Mouse (Mus musculus): ENCODE results near the gene Srrm1. TPM values are rescaled to one million over a fixed set of nuclear protein-coding genes. Genes with fewer than 3 reads are reported as not detected.

The Srrm1 gene
- polyA plus RNA-seq, 1 experiment from 2014 or later: 257 TPM

- Histone ChIP-seq H3K4me3 (replicated peaks) (no peak overlapping the region), H3K4me2 (peak overlapping the region; percentile 21; the same call in 1 of the 2 replicates), H3K9me3 (replicated peaks) (no peaks in the 10 kb centered on the region), H3K9ac (0 out of 2 replicates have a peak overlapping the region, but pooled peaks have one; percentile 11), H3K36me3 (peaks cover 35% of the 10 kb centered on the region), H3K27ac (peak overlapping the region; percentile 79), H3K4me1 (peaks cover 49% of the 10 kb centered on the region), H3K27me3 (no peaks in the 10 kb centered on the region)
- 32% methylated on average over 17 of the region's 17 CpGs for WGBS
- no peak for ATAC-seq (replicated peaks; ENCODE audit: low FRiP score)
These were observed 39.9 kb downstream of the Srrm1 start for GRCm38 (mm10) chr4:135313111-135313691.

GRCm38 (mm10) chr4:135312706-135313105 is 40.4 kb downstream of the Srrm1 start:
- H3K27me3 ChIP-seq: no peaks in the 10 kb centered on the region
- peaks cover 52% of the 10 kb centered on the region for H3K4me1 ChIP-seq
- peaks cover 33% of the 10 kb centered on the region for H3K36me3 ChIP-seq
- peak overlapping the region; percentile 21; the same call in 1 of the 2 replicates for H3K4me2 ChIP-seq
- no peaks in the 10 kb centered on the region for H3K9me3 ChIP-seq (replicated peaks)
- no peak overlapping the region for H3K4me3 ChIP-seq (replicated peaks)
- peak; percentile 71 for ATAC-seq (replicated peaks; ENCODE audit: low FRiP score)
- peak overlapping the region; percentile 79 for H3K27ac ChIP-seq
- WGBS: 29% methylated on average over 4 of the region's 4 CpGs
- 0 out of 2 replicates have a peak overlapping the region, but pooled peaks have one; percentile 11 for H3K9ac ChIP-seq

DNA sequence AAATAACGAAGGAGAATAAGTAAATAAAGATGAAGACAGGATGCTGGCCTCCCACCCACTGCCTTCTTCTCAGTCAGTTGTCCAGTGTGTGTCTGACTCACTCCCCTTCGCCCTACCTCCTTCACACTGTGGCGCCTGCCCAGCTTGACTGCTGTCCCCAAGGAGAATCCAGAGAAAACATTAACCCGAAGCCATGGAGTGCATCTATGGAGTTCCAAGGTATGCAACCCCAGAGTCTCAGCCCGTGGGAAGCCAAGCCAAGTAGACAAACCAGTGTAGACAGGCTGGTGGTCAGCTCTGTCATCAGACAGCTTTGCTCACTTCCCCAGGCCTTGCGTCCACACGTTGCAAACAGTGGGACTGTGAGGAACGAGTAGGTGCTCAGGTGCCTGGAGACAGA is 42.8 kb downstream of the Srrm1 start:
- peak; percentile 52 for ATAC-seq (replicated peaks; ENCODE audit: low FRiP score)
- Histone ChIP-seq H3K9ac (no peak overlapping the region), H3K27ac (peak overlapping the region; percentile 78), H3K4me3 (replicated peaks) (no peak overlapping the region), H3K4me2 (no peak overlapping the region), H3K9me3 (replicated peaks) (no peaks in the 10 kb centered on the region), H3K27me3 (no peaks in the 10 kb centered on the region), H3K36me3 (peaks cover 11% of the 10 kb centered on the region), H3K4me1 (peaks cover 65% of the 10 kb centered on the region)
- WGBS: 67% methylated on average over 8 of the region's 8 CpGs

DNA sequence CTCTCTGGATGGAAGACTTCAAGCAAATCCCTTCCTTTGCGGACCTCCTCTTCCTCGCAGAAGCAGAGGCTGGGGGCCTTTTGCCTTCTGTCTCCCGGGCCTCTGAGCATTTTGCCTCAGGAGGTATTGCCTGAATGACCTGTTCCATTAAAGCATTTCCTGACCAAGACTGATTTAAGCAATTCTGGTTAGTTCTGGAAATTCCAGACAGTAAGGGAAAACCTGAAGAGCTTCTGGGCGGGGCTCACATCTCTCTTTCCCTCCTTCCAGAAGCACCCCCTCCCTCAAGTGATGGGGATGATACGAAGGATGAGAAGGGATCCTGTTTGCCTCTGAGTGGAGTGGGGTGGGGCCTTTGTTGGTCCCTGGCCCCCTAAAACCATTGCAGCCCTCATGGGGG is 43.4 kb downstream of the Srrm1 start:
- H3K27ac ChIP-seq: no peak overlapping the region

DNA sequence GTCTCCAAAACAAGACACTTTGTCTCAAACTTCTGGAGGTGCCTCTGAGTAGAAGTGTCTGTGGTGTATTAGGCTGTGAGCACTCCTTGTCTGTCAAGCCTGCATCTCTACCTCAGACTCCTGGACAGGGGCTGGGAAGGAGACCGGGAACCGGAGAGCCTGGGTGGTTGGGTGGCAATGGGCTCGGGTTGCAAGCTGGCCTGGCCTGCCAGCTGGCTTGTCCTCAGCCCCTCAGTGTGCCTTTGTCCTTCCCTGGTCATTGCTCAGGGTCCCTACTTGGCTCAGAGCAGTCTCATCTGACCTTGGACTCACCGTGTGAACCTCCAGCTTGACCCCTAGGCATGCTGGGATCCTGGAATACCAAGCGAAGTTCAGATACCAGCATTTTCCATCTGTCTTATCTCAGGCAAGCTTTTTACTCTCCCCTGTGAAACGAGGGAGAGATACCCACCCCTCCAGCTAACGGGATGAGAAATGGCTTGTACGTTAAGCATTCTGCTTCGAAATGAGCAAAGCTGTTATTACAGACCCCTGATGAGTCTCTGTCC is 43.9 kb downstream of the Srrm1 start:
- H3K4me2 ChIP-seq: no peak overlapping the region
- peaks cover 63% of the 10 kb centered on the region for H3K4me1 ChIP-seq
- no peaks in the 10 kb centered on the region for H3K36me3 ChIP-seq
- no peak overlapping the region for H3K9ac ChIP-seq
- WGBS: 52% methylated on average over 9 of the region's 9 CpGs
- no peaks in the 10 kb centered on the region for H3K27me3 ChIP-seq
- no peak for ATAC-seq (replicated peaks; ENCODE audit: low FRiP score)
- H3K9me3 ChIP-seq (replicated peaks): no peaks in the 10 kb centered on the region
- no peak overlapping the region for H3K4me3 ChIP-seq (replicated peaks)
- H3K27ac ChIP-seq: no peak overlapping the region

More for the DNA sequence above, 43.4 kb downstream of the Srrm1 start:
- WGBS: 55% methylated on average over 5 of the region's 5 CpGs
- no peak overlapping the region for H3K4me2 ChIP-seq
- peaks cover 4% of the 10 kb centered on the region for H3K36me3 ChIP-seq
- H3K4me1 ChIP-seq: peaks cover 65% of the 10 kb centered on the region
- H3K9ac ChIP-seq: no peak overlapping the region
- no peak for ATAC-seq (replicated peaks; ENCODE audit: low FRiP score)
- no peaks in the 10 kb centered on the region for H3K9me3 ChIP-seq (replicated peaks)
- no peaks in the 10 kb centered on the region for H3K27me3 ChIP-seq
- no peak overlapping the region for H3K4me3 ChIP-seq (replicated peaks)

- no peaks in the 10 kb centered on the region for H3K9me3 ChIP-seq (replicated peaks)
- no peak overlapping the region for H3K9ac ChIP-seq
- 0 out of 2 replicates have a peak overlapping the region, but pooled peaks have one; percentile 3 for H3K4me2 ChIP-seq
- no peak overlapping the region for H3K4me3 ChIP-seq (replicated peaks)
- H3K4me1 ChIP-seq: peaks cover 42% of the 10 kb centered on the region
- no peaks in the 10 kb centered on the region for H3K36me3 ChIP-seq
- H3K27me3 ChIP-seq: no peaks in the 10 kb centered on the region
- peak overlapping the region; percentile 49 for H3K27ac ChIP-seq
- WGBS: 45% methylated on average over 17 of the region's 17 CpGs
- no peak for ATAC-seq (replicated peaks; ENCODE audit: low FRiP score)
These were observed 46.0 kb downstream of the Srrm1 start for GRCm38 (mm10) chr4:135306971-135307632.

- no peak overlapping the region for H3K9ac ChIP-seq
- WGBS: 62% methylated on average over 4 of the region's 4 CpGs
- ATAC-seq (replicated peaks; ENCODE audit: low FRiP score): no peak
- H3K4me2 ChIP-seq: no peak overlapping the region
- H3K36me3 ChIP-seq: no peaks in the 10 kb centered on the region
- H3K9me3 ChIP-seq (replicated peaks): no peaks in the 10 kb centered on the region
- H3K27ac ChIP-seq: peak overlapping the region; percentile 49; the same call in 1 of the 2 replicates
- H3K4me1 ChIP-seq: peaks cover 40% of the 10 kb centered on the region
- H3K27me3 ChIP-seq: no peaks in the 10 kb centered on the region
- H3K4me3 ChIP-seq (replicated peaks): no peak overlapping the region
These were observed 46.6 kb downstream of the Srrm1 start for GRCm38 (mm10) chr4:135306533-135306932.

GRCm38 (mm10) chr4:135302261-135302660 is 50.9 kb downstream of the Srrm1 start:
- Histone ChIP-seq H3K4me2 (no peak overlapping the region), H3K4me3 (replicated peaks) (no peak overlapping the region), H3K27ac (no peak overlapping the region), H3K36me3 (no peaks in the 10 kb centered on the region), H3K27me3 (no peaks in the 10 kb centered on the region), H3K4me1 (peaks cover 17% of the 10 kb centered on the region), H3K9ac (no peak overlapping the region), H3K9me3 (replicated peaks) (no peaks in the 10 kb centered on the region)
- WGBS: 81% methylated on average over 10 of the region's 10 CpGs
- ATAC-seq (replicated peaks; ENCODE audit: low FRiP score): no peak

- Histone ChIP-seq H3K9me3 (replicated peaks) (no peaks in the 10 kb centered on the region), H3K36me3 (no peaks in the 10 kb centered on the region), H3K4me2 (no peak overlapping the region), H3K4me1 (peaks cover 8% of the 10 kb centered on the region), H3K4me3 (replicated peaks) (no peak overlapping the region), H3K27ac (no peak overlapping the region), H3K9ac (no peak overlapping the region), H3K27me3 (no peaks in the 10 kb centered on the region)
- no peak for ATAC-seq (replicated peaks; ENCODE audit: low FRiP score)
- 68% methylated on average over 3 of the region's 3 CpGs for whole genome bisulfite sequencing
These were observed 52.0 kb downstream of the Srrm1 start for GRCm38 (mm10) chr4:135301166-135301565.

DNA sequence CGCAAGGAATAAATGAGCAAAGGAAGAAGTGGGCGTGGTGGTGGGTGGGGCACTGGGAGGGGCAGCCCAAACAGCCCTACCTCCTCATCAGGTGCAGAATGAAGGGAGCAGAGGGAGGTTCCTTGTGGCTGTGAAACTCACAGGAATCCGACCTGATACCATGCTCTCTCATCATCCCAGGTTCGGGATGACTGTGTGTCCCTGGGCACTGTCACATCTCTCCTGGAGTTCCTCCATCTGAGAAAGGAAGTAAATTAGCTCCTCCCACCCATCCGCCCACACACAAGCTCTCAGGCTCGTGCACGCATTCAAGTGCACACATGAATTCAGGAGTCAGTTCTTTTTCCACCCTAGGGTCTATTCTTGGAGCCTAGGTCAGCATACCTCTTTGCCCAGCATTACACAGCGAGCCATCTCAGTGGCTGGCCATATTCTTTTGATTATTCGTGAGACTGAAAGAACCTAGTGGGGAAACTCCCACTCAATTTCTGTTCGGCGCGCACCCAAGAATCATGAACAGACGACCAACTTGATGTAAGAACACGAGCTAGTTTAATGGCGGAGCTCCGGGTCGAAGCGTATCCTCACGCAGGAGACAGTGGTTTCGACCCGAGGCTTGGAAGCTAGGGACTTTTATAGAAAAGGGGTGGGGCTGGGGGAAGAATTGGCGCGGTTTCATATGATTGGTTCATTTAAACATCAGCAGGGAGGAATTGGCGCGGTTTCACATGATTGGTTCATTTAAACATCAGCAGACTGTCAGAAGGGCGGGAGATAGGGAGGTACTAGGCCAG is 52.7 kb downstream of the Srrm1 start:
- 92% methylated on average over 26 of the region's 26 CpGs for WGBS
- Histone ChIP-seq H3K27me3 (no peaks in the 10 kb centered on the region), H3K9ac (no peak overlapping the region), H3K27ac (no peak overlapping the region), H3K36me3 (no peaks in the 10 kb centered on the region), H3K9me3 (replicated peaks) (no peaks in the 10 kb centered on the region), H3K4me3 (replicated peaks) (no peak overlapping the region), H3K4me2 (no peak overlapping the region), H3K4me1 (peaks cover 8% of the 10 kb centered on the region)
- ATAC-seq (replicated peaks; ENCODE audit: low FRiP score): no peak

DNA sequence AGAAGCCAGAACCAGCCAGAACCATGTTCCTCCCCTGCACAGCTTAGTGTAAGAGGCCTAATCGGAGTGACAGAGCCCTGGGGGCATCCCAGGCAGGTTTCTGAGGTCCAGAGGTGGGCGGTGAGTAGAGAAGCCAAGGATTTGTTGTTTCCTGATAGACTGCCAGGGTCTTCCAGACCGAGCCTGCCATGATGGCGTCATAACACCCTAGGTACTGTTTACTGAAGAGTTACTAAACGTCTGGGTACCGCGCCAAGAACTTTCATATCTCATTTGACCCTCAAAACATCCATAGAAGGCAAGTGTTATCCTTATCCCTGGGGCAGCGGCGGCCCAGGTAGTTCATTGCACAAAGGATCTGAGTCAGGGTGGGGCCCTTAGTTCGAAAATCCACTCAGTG is 54.4 kb downstream of the Srrm1 start:
- Histone ChIP-seq H3K27me3 (no peaks in the 10 kb centered on the region), H3K9me3 (replicated peaks) (no peaks in the 10 kb centered on the region), H3K36me3 (no peaks in the 10 kb centered on the region), H3K4me1 (peaks cover 21% of the 10 kb centered on the region), H3K4me3 (replicated peaks) (no peak overlapping the region), H3K27ac (no peak overlapping the region), H3K9ac (no peak overlapping the region), H3K4me2 (no peak overlapping the region)
- 89% methylated on average over 10 of the region's 10 CpGs for WGBS
- ATAC-seq (replicated peaks; ENCODE audit: low FRiP score): no peak

Measured in kidney, embryonic 15.5 days (tissue).